Mouse (Mus musculus): ENCODE data around the gene Bloc1s3. TPM values are rescaled to one million over a fixed set of nuclear protein-coding genes. Genes with fewer than 3 reads are reported as not detected.

Gene Bloc1s3
- polyA plus RNA-seq, 1 experiment from 2014 or later, result 0.94 TPM

DNA sequence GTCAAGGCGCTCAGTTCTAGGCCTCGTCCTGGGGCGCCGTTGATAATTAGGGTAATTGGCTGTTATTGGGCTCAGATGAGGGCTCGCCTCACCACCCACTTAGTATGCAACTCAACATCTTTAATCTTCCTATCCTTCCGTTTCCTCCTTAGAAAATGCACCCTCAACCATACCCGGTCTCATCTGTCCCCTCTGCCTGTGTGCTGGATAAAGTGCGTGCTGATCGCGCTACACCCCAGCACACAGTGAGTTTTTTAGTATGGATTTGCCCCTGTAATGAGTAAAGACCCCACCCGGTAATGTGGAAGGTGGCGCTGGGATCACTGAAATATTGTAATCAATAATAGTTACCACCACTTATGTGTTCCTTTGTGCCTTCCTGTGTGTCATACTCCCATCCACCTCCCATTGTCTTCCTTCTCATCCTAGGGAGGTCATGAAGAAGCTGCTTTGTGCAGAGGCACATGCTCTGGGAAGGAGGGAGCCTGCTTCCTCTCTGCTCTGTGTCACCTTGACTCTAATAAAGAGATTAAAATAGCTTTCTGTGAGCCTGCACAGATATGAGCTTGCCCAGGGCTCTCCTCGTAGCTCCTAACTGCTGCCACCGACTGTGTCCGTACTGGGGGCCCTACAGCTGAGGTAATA lies 879 bp upstream of the Bloc1s3 start:
- peak; percentile 13 for ATAC-seq
- peak overlapping the region; percentile 75 for H3K9ac ChIP-seq (replicated peaks)
- H3K9me3 ChIP-seq (ENCODE audit: low read length), result no peaks in the 10 kb centered on the region
- 3% methylated on average over 15 of the region's 15 CpGs for whole genome bisulfite sequencing (ENCODE audit: insufficient replicate concordance)
- H3K27ac ChIP-seq (ENCODE audit: low read depth), result peak overlapping the region; percentile 82
- H3K36me3 ChIP-seq (replicated peaks; ENCODE audit: insufficient read depth, low read length), result no peaks in the 10 kb centered on the region
- H3K4me3 ChIP-seq (ENCODE audit: low read depth, low read length), result peak overlapping the region; percentile 82
- no peak for DNase-seq
- H3K4me2 ChIP-seq (ENCODE audit: low read depth, low read length), result peak overlapping the region; percentile 95
- H3K27me3 ChIP-seq (ENCODE audit: insufficient read depth, low read length), result no peaks in the 10 kb centered on the region
- no peak for TF ChIP-seq EP300 (IDR thresholded peaks at IDR 0.05; ENCODE audit: low read depth)
- TF ChIP-seq CTCF (IDR thresholded peaks at IDR 0.05; ENCODE audit: low read depth), result no peak
- H3K4me1 ChIP-seq (ENCODE audit: insufficient read depth), result peaks cover 20% of the 10 kb centered on the region

DNA sequence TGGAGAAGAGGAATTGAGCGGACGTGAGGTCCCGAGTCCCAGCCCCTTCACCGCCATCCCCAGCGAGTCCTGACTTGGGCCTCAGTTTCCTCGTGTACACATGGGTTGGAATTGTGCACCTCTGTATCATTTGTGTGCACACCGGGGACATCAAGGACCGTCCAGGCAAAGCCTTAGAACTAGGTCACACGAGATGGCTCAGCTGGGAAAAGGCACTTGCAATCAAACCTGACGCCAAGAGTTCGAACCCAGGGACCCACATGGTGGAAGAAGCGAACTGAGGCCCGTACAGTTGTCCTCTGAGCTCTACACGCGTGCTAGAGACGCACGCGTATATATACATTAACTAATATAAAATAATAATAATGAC lies 570 bp downstream of the Bloc1s3 start:
- H3K27ac ChIP-seq (ENCODE audit: low read depth), result peak overlapping the region; percentile 82

DNA sequence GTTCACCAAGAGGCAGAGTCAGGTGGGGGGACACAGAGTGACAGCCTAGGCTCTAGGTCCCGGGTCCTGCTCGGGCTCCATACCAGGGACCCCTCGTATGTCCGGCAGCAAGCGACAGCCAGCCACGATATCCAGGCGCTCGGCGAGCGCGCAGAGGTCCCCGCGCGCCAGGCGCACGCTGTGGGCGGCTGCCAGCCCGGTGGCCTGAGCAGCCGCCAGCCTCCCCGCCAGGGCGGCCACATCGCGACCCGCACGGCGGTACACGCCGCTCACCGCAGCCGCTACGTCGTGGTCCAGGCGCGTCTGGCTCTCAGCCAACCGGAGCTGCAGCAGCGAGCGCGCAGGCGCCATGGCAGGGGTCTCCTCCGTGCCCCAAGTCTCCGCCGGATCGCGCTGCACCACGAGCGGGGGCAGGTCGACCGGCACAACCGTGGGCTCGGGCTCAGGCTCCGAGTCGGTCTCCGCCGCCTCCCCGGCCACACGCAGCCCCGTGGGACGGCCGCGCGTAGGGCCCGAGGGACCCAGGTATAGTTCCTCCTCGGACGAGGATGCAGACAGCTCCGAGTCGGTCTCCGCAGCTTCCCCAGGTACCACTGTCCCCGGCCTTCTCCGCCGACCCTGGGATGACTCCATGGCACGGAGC lies 1.1 kb downstream of the Bloc1s3 start:
- peaks cover 20% of the 10 kb centered on the region for H3K4me1 ChIP-seq (ENCODE audit: insufficient read depth)
- TF ChIP-seq EP300 (IDR thresholded peaks at IDR 0.05; ENCODE audit: low read depth), result no peak
- TF ChIP-seq CTCF (IDR thresholded peaks at IDR 0.05; ENCODE audit: low read depth), result no peak
- peak overlapping the region; percentile 75 for H3K9ac ChIP-seq (replicated peaks)
- ATAC-seq (no peak), DNase-seq (peak; percentile 58)
- 2% methylated on average over 71 of the region's 71 CpGs for WGBS (ENCODE audit: insufficient replicate concordance)
- H3K9me3 ChIP-seq (ENCODE audit: low read length), result no peaks in the 10 kb centered on the region
- H3K4me3 ChIP-seq (ENCODE audit: low read depth, low read length), result peak overlapping the region; percentile 82
- no peak overlapping the region for H3K27ac ChIP-seq (ENCODE audit: low read depth)
- H3K27me3 ChIP-seq (ENCODE audit: insufficient read depth, low read length), result no peaks in the 10 kb centered on the region
- H3K36me3 ChIP-seq (replicated peaks; ENCODE audit: insufficient read depth, low read length), result no peaks in the 10 kb centered on the region
- peak overlapping the region; percentile 95 for H3K4me2 ChIP-seq (ENCODE audit: low read depth, low read length)

More for the DNA sequence above, 570 bp downstream of the Bloc1s3 start:
- Histone ChIP-seq H3K27me3 (ENCODE audit: insufficient read depth, low read length) (no peaks in the 10 kb centered on the region), H3K4me1 (ENCODE audit: insufficient read depth) (peaks cover 20% of the 10 kb centered on the region), H3K9ac (replicated peaks) (peak overlapping the region; percentile 75), H3K4me2 (ENCODE audit: low read depth, low read length) (peak overlapping the region; percentile 95), H3K9me3 (ENCODE audit: low read length) (no peaks in the 10 kb centered on the region), H3K4me3 (ENCODE audit: low read depth, low read length) (peak overlapping the region; percentile 82), H3K36me3 (replicated peaks; ENCODE audit: insufficient read depth, low read length) (no peaks in the 10 kb centered on the region)
- no peak for TF ChIP-seq CTCF (IDR thresholded peaks at IDR 0.05; ENCODE audit: low read depth)
- TF ChIP-seq EP300 (IDR thresholded peaks at IDR 0.05; ENCODE audit: low read depth), result no peak
- 8% methylated on average over 18 of the region's 18 CpGs for WGBS (ENCODE audit: insufficient replicate concordance)
- ATAC-seq (no peak), DNase-seq (no peak)

DNA sequence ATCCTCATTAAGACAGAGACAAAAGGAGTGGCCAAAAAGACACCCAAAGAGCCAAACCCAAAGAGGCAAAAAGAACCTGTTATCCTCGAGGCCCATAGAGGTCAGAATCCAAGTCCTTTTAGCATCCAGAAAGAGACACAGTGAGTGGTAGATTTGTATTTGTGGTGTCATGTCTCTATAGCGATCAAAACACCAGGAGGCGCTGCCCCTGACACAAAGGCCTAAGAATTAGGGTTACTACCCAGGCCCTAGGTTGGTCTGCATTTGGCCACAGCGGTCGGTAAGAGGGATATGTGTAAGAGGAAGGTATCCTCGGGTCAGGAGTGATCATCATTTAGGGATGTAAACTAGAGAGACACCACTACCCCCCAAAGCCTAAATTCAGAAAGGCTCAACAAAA lies 1.8 kb downstream of the Bloc1s3 start:
- ATAC-seq (no peak), DNase-seq (no peak)
- Histone ChIP-seq H3K9me3 (ENCODE audit: low read length) (no peaks in the 10 kb centered on the region), H3K27me3 (ENCODE audit: insufficient read depth, low read length) (no peaks in the 10 kb centered on the region), H3K27ac (ENCODE audit: low read depth) (no peak overlapping the region), H3K4me2 (ENCODE audit: low read depth, low read length) (peak overlapping the region; percentile 95), H3K4me1 (ENCODE audit: insufficient read depth) (peaks cover 20% of the 10 kb centered on the region), H3K9ac (replicated peaks) (no peak overlapping the region), H3K4me3 (ENCODE audit: low read depth, low read length) (no peak overlapping the region), H3K36me3 (replicated peaks; ENCODE audit: insufficient read depth, low read length) (no peaks in the 10 kb centered on the region)
- 35% methylated on average over 6 of the region's 6 CpGs for WGBS (ENCODE audit: insufficient replicate concordance)
- TF ChIP-seq EP300 (IDR thresholded peaks at IDR 0.05; ENCODE audit: low read depth) (no peak), CTCF (IDR thresholded peaks at IDR 0.05; ENCODE audit: low read depth) (peak; percentile 56)

DNA sequence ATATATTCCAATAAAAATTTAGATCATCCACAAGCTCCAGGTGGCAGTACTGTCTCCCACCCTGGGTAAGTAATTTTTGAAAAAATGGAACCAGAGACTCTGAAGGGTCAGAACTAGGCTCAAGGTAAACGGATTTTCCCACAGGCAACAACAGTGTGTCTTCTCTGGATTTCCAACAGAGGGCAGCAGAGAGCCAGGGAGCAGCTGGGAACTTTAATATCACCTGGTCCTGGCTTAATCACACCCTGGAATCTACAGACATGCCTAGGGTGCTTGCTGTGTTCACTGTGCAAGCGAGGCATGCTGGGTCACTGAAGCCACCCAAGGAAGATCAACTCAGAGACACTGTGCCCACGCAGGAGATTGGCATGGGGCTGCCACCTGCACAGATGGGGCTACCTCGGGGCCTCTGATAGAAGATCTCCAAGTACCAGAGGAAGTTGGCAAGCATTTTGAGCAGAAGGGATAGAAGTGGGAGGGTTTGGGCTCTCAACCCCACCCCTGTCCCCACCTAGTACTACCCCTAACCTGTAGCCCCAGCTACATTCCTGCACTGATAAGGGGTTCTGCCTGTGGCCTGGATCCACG lies 4.6 kb downstream of the Bloc1s3 start:
- no peaks in the 10 kb centered on the region for H3K27me3 ChIP-seq (ENCODE audit: insufficient read depth, low read length)
- peaks cover 17% of the 10 kb centered on the region for H3K4me1 ChIP-seq (ENCODE audit: insufficient read depth)
- no peak overlapping the region for H3K4me3 ChIP-seq (ENCODE audit: low read depth, low read length)
- TF ChIP-seq EP300 (IDR thresholded peaks at IDR 0.05; ENCODE audit: low read depth) (no peak), CTCF (IDR thresholded peaks at IDR 0.05; ENCODE audit: low read depth) (peak; percentile 97)
- ATAC-seq (no peak), DNase-seq (peak; percentile 65)
- H3K9me3 ChIP-seq (ENCODE audit: low read length), result no peaks in the 10 kb centered on the region
- no peak overlapping the region for H3K4me2 ChIP-seq (ENCODE audit: low read depth, low read length)
- H3K36me3 ChIP-seq (replicated peaks; ENCODE audit: insufficient read depth, low read length), result no peaks in the 10 kb centered on the region
- 21% methylated on average over 5 of the region's 5 CpGs for WGBS (ENCODE audit: insufficient replicate concordance)
- H3K9ac ChIP-seq (replicated peaks), result no peak overlapping the region
- no peak overlapping the region for H3K27ac ChIP-seq (ENCODE audit: low read depth)

DNA sequence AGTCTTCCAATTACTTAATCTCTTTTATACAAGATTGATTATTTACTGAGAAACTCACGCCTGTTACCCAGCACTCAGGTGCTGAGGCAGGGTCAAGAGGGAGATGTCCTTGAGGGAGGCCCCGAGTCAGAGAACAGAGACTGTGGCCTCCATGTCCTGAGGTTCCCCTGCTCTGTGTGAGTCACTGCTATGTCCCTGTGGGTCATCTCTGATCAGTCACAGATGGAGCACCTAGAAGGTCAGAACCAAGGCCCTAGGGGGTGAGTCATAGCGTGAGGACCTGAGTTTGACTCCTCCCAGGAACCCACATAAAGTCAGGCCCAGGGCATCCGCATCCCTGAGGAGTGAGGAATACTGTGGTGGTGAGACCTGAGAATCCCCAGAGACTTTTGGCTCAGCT lies 6.5 kb downstream of the Bloc1s3 start:
- DNase-seq, result no peak
- WGBS (ENCODE audit: insufficient replicate concordance), result 61% methylated on average over 4 of the region's 4 CpGs
- H3K9me3 ChIP-seq (ENCODE audit: low read length), result no peaks in the 10 kb centered on the region
- no peak for ATAC-seq
- no peak overlapping the region for H3K9ac ChIP-seq (replicated peaks)
- no peak overlapping the region for H3K4me3 ChIP-seq (ENCODE audit: low read depth, low read length)
- no peak for TF ChIP-seq EP300 (IDR thresholded peaks at IDR 0.05; ENCODE audit: low read depth)
- TF ChIP-seq CTCF (IDR thresholded peaks at IDR 0.05; ENCODE audit: low read depth), result no peak
- peaks cover 11% of the 10 kb centered on the region for H3K4me1 ChIP-seq (ENCODE audit: insufficient read depth)
- H3K36me3 ChIP-seq (replicated peaks; ENCODE audit: insufficient read depth, low read length), result no peaks in the 10 kb centered on the region
- H3K4me2 ChIP-seq (ENCODE audit: low read depth, low read length), result no peak overlapping the region
- peak overlapping the region; percentile 30; the same call in 1 of the 2 replicates for H3K27ac ChIP-seq (ENCODE audit: low read depth)
- H3K27me3 ChIP-seq (ENCODE audit: insufficient read depth, low read length), result no peaks in the 10 kb centered on the region
